Mouse (Mus musculus) bone marrow, adult 2 months (tissue): Measurements from ENCODE around the gene Fcho2.

Source experiments
- CTCF ChIP-seq: fragments of 200-500 bp; IDR thresholded peaks from 2 replicates; pipeline ENCODE4 v1.5.1; 2011; ENCODE audit warnings: low read length, control low read depth; ENCODE audit not compliant: control insufficient read depth, insufficient read depth
- POLR2A ChIP-seq: fragments of 200-500 bp; IDR thresholded peaks from 2 replicates; pipeline ENCODE4 v1.6.1; 2011; ENCODE audit warnings: low read depth, mild to moderate bottlenecking, control low read depth, low read length, borderline replicate concordance; ENCODE audit not compliant: control insufficient read depth

DNA sequence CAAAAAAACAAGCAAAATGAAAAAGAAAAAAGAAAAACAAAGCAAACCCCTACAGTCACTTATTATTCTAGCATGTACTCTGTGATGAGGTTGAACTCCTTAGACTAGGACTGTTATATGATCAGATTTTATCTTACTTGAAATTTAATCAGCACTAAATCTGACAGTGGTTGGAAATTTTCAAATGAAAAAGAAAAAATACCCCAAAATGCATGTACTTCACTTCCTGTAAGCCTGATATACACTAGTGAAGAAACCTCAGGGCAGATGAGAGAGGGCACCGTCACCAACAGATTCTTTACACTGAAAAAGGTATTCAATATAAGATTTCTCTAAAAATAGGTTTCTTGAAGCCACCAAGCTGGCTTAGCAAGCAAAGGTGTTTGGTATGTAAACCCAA lies 23.6 kb downstream of the Fcho2 start:
- no peak for TF ChIP-seq CTCF
- no peak for TF ChIP-seq POLR2A
